Mouse (Mus musculus) left cerebral cortex, adult 2 months (tissue): ENCODE measurements around the gene Nostrin. TPM values are rescaled to one million over a fixed set of nuclear protein-coding genes. Genes with fewer than 3 reads are reported as not detected.

Experiments
- DNase-seq, 2 experiments: peaks; one replicate each; pipeline ENCODE4 v3.0.0; 2021 to 2022; ENCODE audit warnings: low spot score in 2 of 2, mixed read lengths in 1 of 2; ENCODE audit errors: extremely low spot score in 1 of 2
- H3K27ac ChIP-seq: fragments of 200-600 bp; 2 replicates; pipeline ENCODE4 v1.8.1; 2022
- H3K4me3 ChIP-seq: fragments of 200-600 bp; 2 replicates; pipeline ENCODE4 v1.8.1; 2022
- CTCF ChIP-seq: fragments of 200-600 bp; IDR thresholded peaks from 2 replicates; pipeline ENCODE4 v1.8.1; 2022; ENCODE audit warnings: antibody characterized with exemption, mild to moderate bottlenecking, moderate library complexity
- intact Hi-C: fragments of 180-260 bp; cut with DNase I; formaldehyde crosslinking; loops from one replicate; pipeline ENCODE4 v1.15.1; 2025
- total RNA-seq, 2 experiments: library from RNA; stranded (reverse); gene quantifications; 2 replicates each; pipeline ENCODE4 v1.2.3; 2021

Nostrin gene
- total RNA-seq, 2 experiments from 2014 or later = 3.5 to 6.6 TPM

GRCm38 (mm10) chr2:69109710-69110109 is 25.9 kb upstream of the Nostrin start:
- no peak for DNase-seq
- no peak overlapping the region for H3K27ac ChIP-seq
- no peak overlapping the region for H3K4me3 ChIP-seq
- TF ChIP-seq CTCF = no peak
- intact Hi-C loops = loop anchor here (5.0 kb wide), 1 partner anchor 318 kb away; no protein-coding TSS in a partner anchor

GRCm38 (mm10) chr2:69112609-69113008 is 23.0 kb upstream of the Nostrin start:
- DNase-seq = no peak
- Histone ChIP-seq H3K27ac (no peak overlapping the region), H3K4me3 (no peak overlapping the region)
- intact Hi-C loops = loop anchor here (5.0 kb wide), 1 partner anchor 315 kb away; no protein-coding TSS in a partner anchor
- peak; percentile 42 for TF ChIP-seq CTCF

- H3K4me3 ChIP-seq = no peak overlapping the region
- no peak for TF ChIP-seq CTCF
- no peak overlapping the region for H3K27ac ChIP-seq
- intact Hi-C loops = loop anchor here (5.0 kb wide), 1 partner anchor 313 kb away; no protein-coding TSS in a partner anchor
- DNase-seq = no peak
Measured at GRCm38 (mm10) chr2:69113829-69114547, 21.6 kb upstream of the Nostrin start.

GRCm38 (mm10) chr2:69115921-69116320 is 19.7 kb upstream of the Nostrin start:
- Histone ChIP-seq H3K4me3 (no peak overlapping the region), H3K27ac (no peak overlapping the region)
- no peak for TF ChIP-seq CTCF
- intact Hi-C loops = no loop called here
- no peak for DNase-seq

GRCm38 (mm10) chr2:69116767-69117166 is 18.8 kb upstream of the Nostrin start:
- H3K4me3 ChIP-seq = no peak overlapping the region
- intact Hi-C loops = no loop called here
- no peak for DNase-seq
- TF ChIP-seq CTCF = no peak
- H3K27ac ChIP-seq = no peak overlapping the region

- no peak overlapping the region for H3K4me3 ChIP-seq
- TF ChIP-seq CTCF = no peak
- DNase-seq = no peak
- intact Hi-C loops = no loop called here
- H3K27ac ChIP-seq = no peak overlapping the region
Measured at GRCm38 (mm10) chr2:69118994-69119393, 16.6 kb upstream of the Nostrin start.

GRCm38 (mm10) chr2:69119718-69120117 is 15.9 kb upstream of the Nostrin start:
- H3K27ac ChIP-seq = no peak overlapping the region
- TF ChIP-seq CTCF = no peak
- DNase-seq = no peak
- H3K4me3 ChIP-seq = no peak overlapping the region
- intact Hi-C loops = no loop called here

GRCm38 (mm10) chr2:69121681-69122080 is 13.9 kb upstream of the Nostrin start:
- no peak for DNase-seq
- TF ChIP-seq CTCF = no peak; the same call in 1 of the 2 replicates
- Histone ChIP-seq H3K4me3 (no peak overlapping the region), H3K27ac (no peak overlapping the region)
- intact Hi-C loops = no loop called here

- DNase-seq = no peak
- intact Hi-C loops = no loop called here
- no peak for TF ChIP-seq CTCF
- H3K27ac ChIP-seq = no peak overlapping the region
- no peak overlapping the region for H3K4me3 ChIP-seq
Measured at GRCm38 (mm10) chr2:69125425-69125824, 10.2 kb upstream of the Nostrin start.

- DNase-seq = no peak
- intact Hi-C loops = no loop called here
- Histone ChIP-seq H3K27ac (0 out of 2 replicates have a peak overlapping the region, but pooled peaks have one; percentile 8), H3K4me3 (no peak overlapping the region)
- no peak for TF ChIP-seq CTCF
Measured at GRCm38 (mm10) chr2:69128321-69128720, 7.3 kb upstream of the Nostrin start.

GRCm38 (mm10) chr2:69128921-69129395 is 6.6 kb upstream of the Nostrin start:
- no peak; the same call in 1 of the 2 replicates for TF ChIP-seq CTCF
- DNase-seq = no peak
- intact Hi-C loops = no loop called here
- H3K4me3 ChIP-seq = no peak overlapping the region
- H3K27ac ChIP-seq = 0 out of 2 replicates have a peak overlapping the region, but pooled peaks have one; percentile 16

- no peak for TF ChIP-seq CTCF
- no peak overlapping the region for H3K4me3 ChIP-seq
- no peak overlapping the region for H3K27ac ChIP-seq
- intact Hi-C loops = no loop called here
- DNase-seq = no peak
Measured at GRCm38 (mm10) chr2:69129425-69130210, 6.0 kb upstream of the Nostrin start.
